Mouse (Mus musculus): ENCODE data around the gene Gga3. TPM values are rescaled to one million over a fixed set of nuclear protein-coding genes. Genes with fewer than 3 reads are reported as not detected.
A peak's percentile ranks its signal among the peaks of the same experiment; 100 is the strongest.

Gene Gga3
- total and polyA plus RNA-seq, 3 experiments = 7.7 to 39.8 (median 18.7) TPM

DNA sequence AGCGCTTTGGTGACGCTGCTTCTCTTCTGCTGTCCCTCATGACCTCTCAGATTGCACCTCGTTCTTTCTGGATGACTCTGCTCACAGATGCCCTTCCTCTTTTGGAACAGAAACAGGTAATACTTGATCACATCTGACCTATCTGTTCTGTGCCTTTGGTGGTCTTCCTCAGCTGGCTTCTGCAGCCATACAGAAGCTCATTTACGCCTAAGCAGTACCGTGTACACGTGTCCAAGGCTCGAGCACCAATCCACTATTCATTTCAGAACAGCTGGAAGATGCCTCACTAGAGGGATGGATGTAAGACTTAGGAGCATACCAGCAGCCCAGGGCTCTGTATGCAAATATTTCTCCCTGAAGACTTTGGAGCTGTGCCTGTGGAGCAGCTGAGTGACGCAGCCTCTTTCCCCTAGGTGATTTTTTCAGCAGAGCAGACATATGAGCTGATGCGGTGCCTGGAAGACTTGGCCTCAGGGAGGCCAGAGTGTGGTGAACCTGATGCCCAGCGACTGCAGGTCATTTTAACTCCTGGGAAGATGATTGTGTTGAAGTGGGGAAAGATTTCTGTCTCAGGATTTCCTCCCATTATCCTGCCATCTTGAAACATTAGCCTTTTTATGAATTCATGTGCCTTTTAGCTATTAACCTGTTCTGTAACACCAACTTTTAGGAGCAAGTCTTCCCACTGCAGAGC, 20.8 kb downstream of the Gga3 start:
- Histone ChIP-seq H3K79me2 (replicated peaks; ENCODE audit: control insufficient read depth, extremely low read depth, insufficient read depth, poor library complexity, severe bottlenecking) (no peaks in the 10 kb centered on the region), H3K9me3 (replicated peaks; ENCODE audit: low read length) (no peaks in the 10 kb centered on the region), H3K4me3 (replicated peaks in 1 of 3; ENCODE audit: low read depth in 2 of 3, low read length in 2 of 3, poor library complexity in 1 of 3) (no peak overlapping the region), H3K27me3 (replicated peaks) (no peaks in the 10 kb centered on the region), H3K27ac (ENCODE audit: insufficient read depth, low read depth) (peak overlapping the region; percentile 87), H3K4me1 (ENCODE audit: control insufficient read depth in 1 of 2, insufficient read depth in 2 of 2) (peaks cover 24 to 61% of the 10 kb centered on the region in 2 experiments), H3K36me3 (replicated peaks in 1 of 2; ENCODE audit: control insufficient read depth in 1 of 2, insufficient read depth in 1 of 2, low read length in 1 of 2) (peaks cover 95 to 99% of the 10 kb centered on the region in 2 experiments), H3K9ac (ENCODE audit: insufficient read depth, low read depth) (0 out of 2 replicates have a peak overlapping the region, but pooled peaks have one; percentile 1), H3K4me2 (ENCODE audit: insufficient read depth, low read depth, poor library complexity, severe bottlenecking) (peak overlapping the region; percentile 41)
- dilution Hi-C loops (cut with MboI; ENCODE audit: extremely low pct_ligation_motif_present, extremely low pct_unique_long_range_greater_than_20kb, low sequenced_read_pairs) (no loop called here), in situ Hi-C loops (cut with MboI; ENCODE audit: low pct_ligation_motif_present, low pct_unique_long_range_greater_than_20kb, low sequenced_read_pairs) (no loop called here)
- peak; percentile 74 for DNase-seq (ENCODE audit: extremely low read depth)
- TF ChIP-seq CHD2 (IDR thresholded peaks at IDR 0.05; ENCODE audit: low read length) = 0 out of 2 replicates have a peak, but pooled peaks have one; percentile 37
- no peak for TF ChIP-seq ELF1 (IDR thresholded peaks at IDR 0.05; ENCODE audit: low read depth, low read length)
- no peak for TF ChIP-seq ZKSCAN1 (IDR thresholded peaks at IDR 0.05; ENCODE audit: borderline replicate concordance, low read depth, low read length)
- no peak for TF ChIP-seq E2F4 (IDR thresholded peaks at IDR 0.05; ENCODE audit: insufficient replicate concordance, low read depth, low read length)
- peak; percentile 87 for TF ChIP-seq IRF4 (IDR thresholded peaks at IDR 0.05; ENCODE audit: low read depth, low read length)
- peak; percentile 83 for TF ChIP-seq BHLHE40 (IDR thresholded peaks at IDR 0.05; ENCODE audit: low read depth, low read length)
- TF ChIP-seq RCOR1 (conservative IDR thresholded peaks at IDR 0.05; ENCODE audit: low read depth, low read length) = no peak
- peak; percentile 97 for TF ChIP-seq POLR2AphosphoS2 (IDR thresholded peaks at IDR 0.05; ENCODE audit: low read depth, low read length)
- TF ChIP-seq PAX5 (IDR thresholded peaks at IDR 0.05; ENCODE audit: low read length) = no peak
- peak; percentile 65; the same call in 1 of the 2 replicates for TF ChIP-seq MAX (IDR thresholded peaks at IDR 0.05; ENCODE audit: low read length)
- peak; percentile 16; the same call in 1 of the 2 replicates for TF ChIP-seq ZMIZ1 (IDR thresholded peaks at IDR 0.05; ENCODE audit: low read depth, low read length)
- no peak for TF ChIP-seq JUN (IDR thresholded peaks at IDR 0.05; ENCODE audit: insufficient read depth, low read depth, low read length)
- peak; percentile 13; the same call in 1 of the 2 replicates for TF ChIP-seq MYC (IDR thresholded peaks at IDR 0.05; ENCODE audit: low read depth, low read length)
- peak; percentile 37; the same call in 1 of the 2 replicates for TF ChIP-seq POLR2A (IDR thresholded peaks at IDR 0.05; ENCODE audit: low read depth, low read length)
- TF ChIP-seq TBP (conservative IDR thresholded peaks at IDR 0.05; ENCODE audit: low read depth, low read length) = no peak; the same call in 1 of the 2 replicates
- TF ChIP-seq SMC3 (IDR thresholded peaks at IDR 0.05; ENCODE audit: low read depth, low read length) = 0 out of 2 replicates have a peak, but pooled peaks have one; percentile 1
- peak; percentile 73; the same call in 1 of the 2 replicates for TF ChIP-seq MEF2A (IDR thresholded peaks at IDR 0.05; ENCODE audit: borderline replicate concordance, low read depth, low read length)
- no peak for TF ChIP-seq GABPA (IDR thresholded peaks at IDR 0.05; ENCODE audit: insufficient replicate concordance, low read depth, low read length)
- TF ChIP-seq JUND (conservative IDR thresholded peaks at IDR 0.05; ENCODE audit: low read depth, low read length) = 0 out of 2 replicates have a peak, but pooled peaks have one; percentile 14
- TF ChIP-seq ZC3H11A (IDR thresholded peaks at IDR 0.05; ENCODE audit: low read depth, low read length) = no peak
- TF ChIP-seq MXI1 (IDR thresholded peaks at IDR 0.05; ENCODE audit: low read depth, low read length) = peak; percentile 59
- TF ChIP-seq TCF12 (IDR thresholded peaks at IDR 0.05; ENCODE audit: low read depth, low read length) = peak; percentile 59
- 0 out of 2 replicates have a peak, but pooled peaks have one; percentile 5 for TF ChIP-seq SIN3A (IDR thresholded peaks at IDR 0.05; ENCODE audit: low read length)
- TF ChIP-seq EP300 (IDR thresholded peaks at IDR 0.05; ENCODE audit: low read length) = peak; percentile 66
- peak; percentile 47 for TF ChIP-seq ZNF384 (IDR thresholded peaks at IDR 0.05; ENCODE audit: low read depth, low read length)
- TF ChIP-seq ETS1 (conservative IDR thresholded peaks at IDR 0.05; ENCODE audit: low read depth, low read length) = peak; percentile 75
- 0 out of 2 replicates have a peak, but pooled peaks have one; percentile 27 for TF ChIP-seq MAFK (IDR thresholded peaks at IDR 0.05; ENCODE audit: insufficient replicate concordance, low read length)
